In genomic region chr14:124575130-124575885, GRCm38 (mm10) we compare ENCODE assay signal across 13 mouse cellular contexts.
A peak's percentile ranks its signal among the peaks of the same experiment; 100 is the strongest.
DNase-seq lines count a peak whose midpoint lies in the region; ATAC-seq and TF ChIP-seq lines count a peak whose summit lies in the region.
"Had no signal": no experiment of that assay in that cellular context is flagged by ENCODE, and none has a peak within 500 bp of the region (broad histone marks: within the 10 kb centered on the region; RNA-seq: fewer than 3 reads in every experiment).

No protein-coding gene starts in this region.

- H3K27ac ChIP-seq in liver, embryonic 14.5 days = no peak overlapping the region
- H3K27ac ChIP-seq in liver, embryonic 15.5 days (replicated peaks) = no peak overlapping the region
- no peak overlapping the region for H3K27ac ChIP-seq in neural tube, embryonic 15.5 days (replicated peaks)
- H3K27ac ChIP-seq: hindbrain, embryonic 15.5 days; lung, embryonic 15.5 days had no signal

- no peaks in the 10 kb centered on the region for H3K9me3 ChIP-seq in liver, embryonic 14.5 days (ENCODE audit: control insufficient read depth, low read length)
- H3K9me3 ChIP-seq in liver, embryonic 15.5 days (replicated peaks) = no peaks in the 10 kb centered on the region
- no peaks in the 10 kb centered on the region for H3K9me3 ChIP-seq in neural tube, embryonic 15.5 days (replicated peaks)
- H3K9me3 ChIP-seq: hindbrain, embryonic 15.5 days; lung, embryonic 15.5 days had no signal

- no peaks in the 10 kb centered on the region for H3K4me1 ChIP-seq in liver, embryonic 14.5 days (replicated peaks; ENCODE audit: control insufficient read depth in 2 of 2, insufficient read depth in 2 of 2, low read length in 1 of 2)
- no peaks in the 10 kb centered on the region for H3K4me1 ChIP-seq in liver, embryonic 15.5 days (replicated peaks)
- H3K4me1 ChIP-seq in neural tube, embryonic 15.5 days = no peaks in the 10 kb centered on the region
- H3K4me1 ChIP-seq: hindbrain, embryonic 15.5 days; lung, embryonic 15.5 days had no signal

- H3K9ac ChIP-seq in liver, embryonic 14.5 days (replicated peaks) = no peak overlapping the region
- no peak overlapping the region for H3K9ac ChIP-seq in liver, embryonic 15.5 days
- no peak overlapping the region for H3K9ac ChIP-seq in neural tube, embryonic 15.5 days (replicated peaks)
- H3K9ac ChIP-seq: hindbrain, embryonic 15.5 days; lung, embryonic 15.5 days had no signal

- intact Hi-C loops in heart, postnatal 10 days (cut with DNase I) = no loop called here
- intact Hi-C loops in heart, postnatal 25 days (cut with DNase I) = no loop called here
- intact Hi-C loops in heart, postnatal 14 days (cut with DNase I) = no loop called here

- TF ChIP-seq CTCF in liver, embryonic 14.5 days (IDR thresholded peaks at IDR 0.05; ENCODE audit: low read depth) = no peak

- no peaks in the 10 kb centered on the region for H3K36me3 ChIP-seq in liver, embryonic 14.5 days (replicated peaks; ENCODE audit: control insufficient read depth, insufficient read depth, low read depth)
- H3K36me3 ChIP-seq in liver, embryonic 15.5 days (replicated peaks) = no peaks in the 10 kb centered on the region
- no peaks in the 10 kb centered on the region for H3K36me3 ChIP-seq in neural tube, embryonic 15.5 days
- H3K36me3 ChIP-seq: hindbrain, embryonic 15.5 days; lung, embryonic 15.5 days had no signal

- no peak overlapping the region for H3K4me3 ChIP-seq in liver, embryonic 14.5 days (ENCODE audit: insufficient read depth in 1 of 2, low read depth in 2 of 2, low read length in 2 of 2)
- H3K4me3 ChIP-seq in liver, embryonic 15.5 days (replicated peaks) = no peak overlapping the region
- H3K4me3 ChIP-seq in neural tube, embryonic 15.5 days (replicated peaks) = no peak overlapping the region
- H3K4me3 ChIP-seq: hindbrain, embryonic 15.5 days; lung, embryonic 15.5 days had no signal

- H3K4me2 ChIP-seq in liver, embryonic 14.5 days (ENCODE audit: low read depth) = no peak overlapping the region
- no peak overlapping the region for H3K4me2 ChIP-seq in liver, embryonic 15.5 days
- no peak overlapping the region for H3K4me2 ChIP-seq in neural tube, embryonic 15.5 days
- H3K4me2 ChIP-seq: hindbrain, embryonic 15.5 days; lung, embryonic 15.5 days had no signal

- WGBS in liver, embryonic 14.5 days (ENCODE audit: insufficient replicate concordance) = 63% methylated on average over 1 of the region's 1 CpGs
- WGBS in liver, embryonic 15.5 days (ENCODE audit: insufficient replicate concordance) = 61% methylated on average over 1 of the region's 1 CpGs
- 59% methylated on average over 1 of the region's 1 CpGs for WGBS in neural tube, embryonic 15.5 days

- DNase-seq in heart, postnatal 10 days = peak; percentile 3 to 11
- no peak for DNase-seq in heart, postnatal 25 days (ENCODE audit: low spot score)
- peak; percentile 1 to 9 (median 2) for DNase-seq in liver, embryonic 14.5 days (ENCODE audit: low read depth in 3 of 3, low spot score in 3 of 3)
- DNase-seq in liver = no peak
- DNase-seq in cerebellum, adult 9-10 months = peak; percentile 94
- DNase-seq in heart, postnatal 14 days = no peak
- DNase-seq: thymus, postnatal 4 days had no signal

- no peak for TF ChIP-seq EP300 in liver, embryonic 14.5 days (IDR thresholded peaks at IDR 0.05; ENCODE audit: low read depth)

- ATAC-seq in liver, embryonic 14.5 days (ENCODE audit: insufficient read depth) = no peak
- peak; percentile 54 for ATAC-seq in liver, embryonic 15.5 days (ENCODE audit: insufficient read depth)
- ATAC-seq in neural tube, embryonic 15.5 days (ENCODE audit: low FRiP score) = no peak
- ATAC-seq: activated CD4-positive, CD25-positive, alpha-beta regulatory T cell, adult 4 months had no signal

- no peaks in the 10 kb centered on the region for H3K27me3 ChIP-seq in liver, embryonic 14.5 days (ENCODE audit: control insufficient read depth, insufficient read depth, low read length)
- no peaks in the 10 kb centered on the region for H3K27me3 ChIP-seq in liver, embryonic 15.5 days
- no peaks in the 10 kb centered on the region for H3K27me3 ChIP-seq in neural tube, embryonic 15.5 days (replicated peaks)
- H3K27me3 ChIP-seq: CH12.LX; hindbrain, embryonic 15.5 days; lung, embryonic 15.5 days had no signal

Comparison
In these comparisons a context has a peak if more than half of its experiments do, and no peak if none do; other contexts are left out.
1. DNase-seq: peak in heart, postnatal 10 days (2 of 2), liver, embryonic 14.5 days (3 of 3) and cerebellum, adult 9-10 months (single experiment); none in heart, postnatal 25 days (single experiment), liver (single experiment) and heart, postnatal 14 days (0 of 2).